Mouse (Mus musculus) frontal cortex, postnatal 10 days (tissue): ENCODE data around the gene S1pr2.

Experiments
- DNase-seq, 2 experiments: peaks; one replicate each; pipeline ENCODE4 v3.0.0; 2022; ENCODE audit warnings: low spot score in 2 of 2, mixed read lengths in 1 of 2

Gene S1pr2

DNA sequence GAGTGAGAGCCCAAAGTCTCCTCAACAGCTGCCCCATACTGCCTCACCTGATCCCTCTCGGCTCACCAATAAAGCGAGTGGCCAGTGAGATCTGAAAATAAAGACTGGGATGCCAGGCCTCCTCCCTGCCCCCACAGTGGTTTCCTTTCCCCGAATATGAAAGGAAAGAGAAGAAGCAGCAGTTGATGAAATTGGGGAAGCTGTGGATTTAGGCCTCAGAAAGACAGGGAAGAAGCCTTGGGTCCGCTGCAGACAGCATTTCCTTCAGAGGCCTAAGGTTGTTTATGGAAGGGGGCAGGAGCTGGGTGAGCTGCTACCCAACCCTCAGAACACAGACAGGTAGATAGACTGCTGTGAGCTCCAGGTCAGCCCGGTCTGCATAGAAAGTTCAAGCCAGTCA lies 9.8 kb downstream of the S1pr2 start:
- no peak for DNase-seq

DNA sequence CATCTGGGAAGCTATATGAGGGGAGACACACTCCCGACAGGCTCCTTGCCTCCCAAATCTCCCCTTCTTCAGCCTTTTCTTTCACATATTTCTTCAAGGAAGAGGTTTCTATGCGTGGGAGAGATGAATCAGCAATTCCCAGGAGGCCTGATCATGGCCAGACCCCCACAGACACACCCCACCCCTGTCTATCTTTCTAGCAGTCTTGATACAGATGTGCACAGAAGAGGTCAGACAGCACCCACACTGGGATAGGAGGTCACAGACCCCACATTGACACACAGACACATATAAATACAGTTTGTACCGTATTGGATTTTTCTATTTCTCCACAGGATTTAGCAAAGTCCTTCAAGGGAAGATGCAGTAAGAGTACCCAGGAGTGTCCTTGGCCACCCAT lies 10.6 kb downstream of the S1pr2 start:
- no peak for DNase-seq

DNA sequence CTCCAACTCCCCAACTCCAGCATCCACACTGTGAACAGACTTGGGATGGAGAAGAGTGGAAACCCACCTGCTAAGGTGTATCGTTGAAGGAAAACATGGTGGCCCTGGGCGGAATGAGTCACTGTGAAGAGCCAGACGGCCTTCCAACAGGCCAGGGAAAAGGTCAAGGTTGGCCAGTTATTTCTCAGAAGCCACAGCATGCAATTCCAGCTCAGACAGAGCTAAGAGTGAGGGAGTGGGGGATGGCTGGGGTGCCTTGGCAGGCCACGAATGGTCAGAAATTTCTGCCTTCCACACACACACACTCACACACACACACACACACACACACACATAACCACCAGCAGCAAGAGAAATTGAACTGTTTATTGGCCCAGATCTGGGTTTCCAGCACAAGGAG lies 11.0 kb downstream of the S1pr2 start:
- no peak for DNase-seq

DNA sequence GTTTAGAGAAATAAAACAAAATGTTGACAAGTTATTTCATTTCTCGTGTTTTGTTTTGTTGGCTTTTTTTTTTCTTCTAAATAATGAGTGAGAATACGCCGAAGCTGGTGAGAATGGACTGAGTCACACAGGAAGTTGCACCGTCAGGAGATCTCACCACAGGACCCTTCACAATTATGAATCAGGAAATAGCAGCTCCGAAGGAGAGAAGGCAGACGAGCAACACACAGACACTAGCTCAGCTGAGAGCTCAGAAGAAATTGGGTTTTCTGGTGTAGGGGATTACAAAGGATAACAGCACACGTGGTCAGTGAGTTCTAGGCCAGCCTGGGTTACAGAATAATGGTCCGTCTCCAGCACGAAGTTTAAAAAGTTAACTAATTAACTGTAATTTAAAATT lies 15.0 kb downstream of the S1pr2 start:
- DNase-seq = no peak

DNA sequence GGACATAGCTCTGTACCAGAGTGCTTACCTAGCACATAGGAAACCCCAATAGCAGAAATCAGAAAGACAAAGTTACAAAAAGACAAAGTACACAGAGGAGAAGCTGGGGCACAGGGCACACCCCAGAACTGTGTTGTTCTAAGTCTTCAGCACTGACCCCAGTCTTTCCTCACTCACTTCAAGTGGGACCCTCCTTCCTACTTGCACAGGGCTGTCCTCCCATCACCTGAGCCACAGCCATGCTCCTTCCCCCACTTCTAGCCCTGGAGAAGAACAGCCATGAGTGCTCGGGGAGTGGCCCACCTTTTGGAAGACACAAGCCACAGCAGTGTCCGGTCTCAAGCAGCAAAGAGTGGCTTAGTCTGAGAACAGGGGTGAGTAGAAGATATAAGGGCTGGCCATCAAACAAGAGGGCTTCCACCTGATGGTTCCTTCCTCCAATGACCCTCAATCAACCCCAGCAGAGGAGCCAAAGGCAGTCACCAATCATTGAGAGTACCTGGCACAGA lies 17.1 kb downstream of the S1pr2 start, which contains the start of gene Dnmt1:
Gene Dnmt1, minus strand, starts transcription at position 459 of the 509 bp plus-strand sequence.
- DNase-seq = no peak

DNA sequence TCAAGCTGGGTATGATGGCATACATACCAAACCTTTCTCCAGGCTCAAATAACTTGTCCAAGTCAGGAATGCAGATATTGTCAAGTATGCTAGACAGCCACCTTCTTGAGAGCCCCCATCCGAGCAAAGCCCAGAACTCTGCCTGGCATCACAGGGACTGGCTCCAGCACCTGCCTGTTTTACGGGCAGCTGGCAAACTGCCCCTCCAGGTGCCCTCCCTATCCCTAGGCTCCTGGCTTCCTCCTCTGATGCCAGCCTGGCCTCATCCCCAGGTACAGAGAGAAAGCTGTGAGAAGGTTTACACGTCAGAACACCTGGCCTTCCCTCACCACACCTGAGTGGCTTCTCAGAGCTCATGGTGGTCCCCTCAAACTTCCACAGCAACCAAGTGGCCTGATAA lies 19.6 kb downstream of the S1pr2 start:
- DNase-seq = no peak

DNA sequence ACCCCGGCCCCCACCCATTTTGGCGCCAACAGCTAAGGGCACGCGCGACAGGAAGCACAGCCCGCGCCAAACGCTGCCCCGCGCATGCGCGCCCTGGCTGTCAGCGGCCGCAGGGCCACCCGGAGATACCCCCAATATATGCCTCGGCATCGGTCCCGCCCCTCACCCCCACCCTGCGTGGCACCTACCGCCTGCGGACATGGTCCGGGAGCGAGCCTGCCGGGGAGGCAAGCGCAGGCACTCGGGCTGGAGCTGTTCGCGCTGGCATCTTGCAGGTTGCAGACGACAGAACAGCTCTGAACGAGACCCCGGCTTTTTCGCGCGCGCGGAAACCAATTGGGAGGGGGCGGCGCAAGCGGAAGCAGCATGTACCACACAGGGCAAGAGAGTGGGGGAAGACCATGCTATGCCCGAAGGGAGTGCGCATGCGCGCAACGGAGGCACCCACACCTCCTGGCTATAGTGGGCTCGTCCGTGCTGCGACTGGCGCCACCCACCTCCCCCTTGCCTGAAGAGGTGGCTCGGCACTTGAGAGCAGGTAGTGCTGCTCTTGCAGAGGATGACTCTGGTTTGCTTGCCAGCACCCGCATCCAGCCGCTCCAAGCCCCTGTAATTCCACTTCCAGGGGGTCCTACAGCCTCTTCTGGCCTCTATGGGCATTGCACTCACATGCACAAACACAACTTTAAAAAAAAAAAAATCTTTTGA lies 23.9 kb downstream of the S1pr2 start:
- peak; percentile 97 for DNase-seq

DNA sequence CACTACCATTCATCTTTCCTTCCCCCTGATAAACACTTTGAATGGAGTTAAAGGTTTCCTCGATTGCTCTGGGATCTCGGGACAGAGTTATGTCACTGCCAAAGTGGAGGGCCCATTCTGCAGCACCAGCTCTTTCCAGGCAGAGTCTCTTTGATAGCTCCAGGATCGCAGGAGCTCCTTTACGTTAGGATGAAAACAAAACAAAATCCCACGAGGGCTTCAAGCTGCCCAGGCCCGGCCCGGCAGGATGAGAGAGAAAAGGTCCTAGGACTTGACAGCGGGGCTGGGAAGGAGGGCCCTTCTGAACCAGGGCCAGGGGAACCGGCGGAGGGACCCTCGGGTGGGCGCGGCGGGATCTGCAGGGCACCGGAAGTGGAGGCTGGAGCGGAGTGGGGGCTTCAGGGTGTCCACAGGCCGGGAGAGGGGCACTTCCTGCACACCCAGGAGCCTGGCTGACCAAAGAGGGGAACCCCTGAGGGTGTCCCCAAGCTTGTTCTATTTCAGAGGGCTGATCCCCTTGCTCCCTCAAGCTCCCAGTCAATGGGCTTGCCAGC lies 24.5 kb downstream of the S1pr2 start:
- DNase-seq = no peak

DNA sequence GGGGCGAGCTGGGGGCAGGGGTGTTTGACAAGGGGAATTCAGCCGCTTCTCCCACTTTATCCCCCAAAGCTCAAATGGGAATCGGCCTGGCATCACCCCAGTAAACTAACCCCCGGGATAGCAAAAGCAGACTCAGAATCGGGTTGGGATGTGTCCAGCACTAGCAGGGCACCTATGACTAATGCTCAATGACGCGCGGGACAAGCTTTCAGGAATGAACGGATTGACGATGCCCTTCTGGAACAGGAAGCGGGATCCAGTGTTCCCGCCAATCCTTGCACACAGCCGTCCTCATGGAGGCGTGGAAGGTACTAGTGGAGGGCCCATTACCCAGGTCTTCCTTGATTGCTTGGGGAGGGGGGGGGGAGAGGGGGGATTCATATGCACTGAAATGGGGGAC lies 25.1 kb downstream of the S1pr2 start:
- DNase-seq = no peak

DNA sequence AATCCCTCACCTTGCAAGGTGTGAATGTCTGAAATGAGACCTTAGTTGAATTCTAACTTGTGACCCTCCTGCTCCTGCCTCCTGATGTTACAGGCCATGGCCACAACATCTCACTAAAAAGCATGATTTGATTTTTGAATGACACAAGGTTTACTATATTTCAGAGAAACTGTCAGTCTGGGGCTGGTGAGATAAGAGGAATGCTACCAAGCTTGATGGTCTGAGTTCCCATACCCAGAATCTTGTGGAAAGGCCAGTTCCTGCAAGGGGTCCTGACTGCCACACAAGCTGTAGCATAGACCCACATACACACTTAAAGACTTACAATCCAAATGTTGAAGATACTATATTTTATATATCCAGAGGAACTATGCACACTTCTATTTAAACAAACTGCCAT lies 26.2 kb downstream of the S1pr2 start:
- no peak for DNase-seq

DNA sequence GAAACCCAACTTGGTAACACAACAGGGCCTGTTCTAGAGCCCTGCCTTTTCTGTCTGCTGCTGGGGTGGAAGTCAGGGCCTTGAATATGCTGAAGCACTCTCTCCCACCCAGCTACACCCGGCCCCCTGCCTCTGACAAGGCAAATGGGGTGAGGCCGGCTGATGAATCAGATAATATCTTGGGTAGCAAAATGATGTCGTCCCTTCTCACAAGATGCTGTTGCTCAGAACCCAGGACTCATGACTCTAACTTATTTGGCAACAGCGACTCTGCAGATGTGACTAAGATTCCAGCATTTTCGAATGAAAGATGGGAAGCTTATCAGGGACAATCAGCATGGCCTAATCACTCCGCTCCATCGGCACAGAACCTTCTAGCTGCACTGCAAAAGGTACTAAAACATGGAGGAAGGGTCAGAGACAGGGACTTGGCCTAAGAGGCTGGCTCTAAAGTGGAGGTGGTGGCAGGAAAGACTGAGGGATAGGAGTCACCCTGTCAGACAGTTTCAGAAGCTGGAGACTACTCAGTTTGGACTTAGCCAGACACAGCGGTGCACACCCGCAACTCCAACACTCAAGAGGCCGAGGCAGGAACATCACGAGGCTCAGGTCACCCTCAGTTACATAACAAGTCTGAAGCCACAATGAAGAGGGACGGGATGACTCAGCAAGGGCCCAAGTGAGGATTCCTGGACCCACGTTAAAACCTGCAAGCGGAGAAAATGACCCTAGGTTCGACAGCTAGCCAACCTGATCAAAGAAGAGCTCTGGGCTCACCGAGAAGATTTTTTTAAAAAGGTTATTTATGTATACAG lies 30.3 kb downstream of the S1pr2 start:
- DNase-seq = no peak

DNA sequence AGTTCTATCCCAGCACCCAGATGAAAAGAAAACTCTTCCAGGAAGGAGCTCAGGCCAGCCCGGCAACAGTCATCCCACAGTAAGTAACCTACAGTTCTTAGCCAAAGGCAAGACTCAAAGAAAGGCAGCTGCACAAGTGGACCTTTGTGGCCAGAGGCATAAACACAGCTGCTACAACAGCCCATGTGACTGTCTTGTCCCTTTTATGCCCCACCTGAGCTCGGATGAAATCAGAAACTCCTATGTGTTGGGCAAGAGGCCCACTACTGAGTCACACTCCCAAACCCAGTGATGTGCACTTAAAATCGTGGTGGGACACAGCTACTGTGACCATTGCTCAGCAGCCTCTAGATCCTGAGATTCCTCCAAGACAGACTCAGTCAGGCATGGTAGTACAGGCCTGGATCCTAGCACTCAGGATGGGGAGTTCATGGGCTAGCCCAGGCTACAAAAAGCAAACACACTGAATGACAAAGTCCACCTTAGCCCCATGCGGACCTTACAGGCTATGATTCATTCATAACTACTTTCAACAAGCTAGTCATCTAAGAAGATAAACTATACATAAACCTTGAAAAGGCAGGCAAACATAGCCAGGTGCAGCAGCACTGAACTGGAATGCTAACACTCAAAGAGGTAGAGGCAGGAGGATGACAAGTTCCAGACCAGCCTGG lies 31.7 kb downstream of the S1pr2 start:
- no peak for DNase-seq

DNA sequence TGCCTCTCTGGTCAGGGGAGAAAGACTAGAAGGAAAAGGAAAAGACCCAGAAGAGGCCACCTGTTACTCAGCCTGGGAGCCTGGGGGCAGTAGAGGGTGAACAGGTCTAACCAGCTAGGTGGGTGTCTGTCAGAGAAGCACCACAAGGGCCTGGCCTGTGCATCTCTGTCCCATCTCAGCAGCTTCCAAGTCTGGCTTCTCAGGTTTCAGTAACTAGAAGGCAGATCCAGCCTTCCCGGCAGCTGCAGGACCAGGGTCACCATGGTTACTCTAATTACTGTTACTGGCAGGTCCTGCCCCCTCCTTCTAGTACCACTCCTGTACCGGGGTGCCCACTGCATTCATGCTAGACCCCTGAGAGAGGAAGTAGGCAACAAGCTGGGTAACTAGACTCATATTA lies 32.7 kb downstream of the S1pr2 start:
- DNase-seq = no peak

DNA sequence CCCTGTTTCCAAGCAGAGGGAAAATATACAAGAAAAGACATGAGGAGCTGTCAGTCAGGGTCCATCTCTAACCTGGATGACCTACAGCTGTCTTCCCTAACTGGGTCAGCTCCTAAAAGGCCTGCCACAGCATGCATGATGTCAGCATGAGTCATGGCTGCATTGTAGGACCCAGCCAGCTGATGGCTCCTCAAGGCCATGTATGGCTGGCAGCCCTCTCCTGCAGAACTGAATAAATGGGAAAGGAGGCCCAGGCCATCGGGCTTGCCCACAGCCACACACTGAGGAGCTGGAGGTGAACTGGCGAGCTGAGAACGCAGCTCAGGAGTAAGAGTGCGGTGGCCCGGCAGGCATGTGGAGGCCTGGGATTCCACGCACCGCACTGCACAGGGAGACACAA lies 33.2 kb downstream of the S1pr2 start:
- no peak for DNase-seq

DNA sequence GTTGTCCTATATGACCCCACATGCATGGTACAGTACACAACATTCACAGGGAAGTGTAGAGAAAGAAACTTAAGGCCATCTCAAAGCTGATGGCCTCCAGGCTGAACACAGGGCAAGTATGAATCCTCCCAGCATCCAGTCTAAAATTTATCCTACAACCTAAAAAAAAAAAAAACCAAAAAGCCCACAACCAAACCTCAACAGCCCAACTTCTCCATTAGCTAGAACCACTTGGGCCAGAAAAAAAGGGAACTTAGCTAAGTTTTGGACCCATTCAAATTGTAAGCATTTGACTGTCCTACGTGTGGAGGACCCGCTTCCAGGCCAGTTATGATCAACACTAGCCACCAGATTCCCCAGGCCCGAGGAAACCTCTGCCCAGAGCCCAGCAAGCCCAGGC lies 53.3 kb downstream of the S1pr2 start:
- no peak for DNase-seq

DNA sequence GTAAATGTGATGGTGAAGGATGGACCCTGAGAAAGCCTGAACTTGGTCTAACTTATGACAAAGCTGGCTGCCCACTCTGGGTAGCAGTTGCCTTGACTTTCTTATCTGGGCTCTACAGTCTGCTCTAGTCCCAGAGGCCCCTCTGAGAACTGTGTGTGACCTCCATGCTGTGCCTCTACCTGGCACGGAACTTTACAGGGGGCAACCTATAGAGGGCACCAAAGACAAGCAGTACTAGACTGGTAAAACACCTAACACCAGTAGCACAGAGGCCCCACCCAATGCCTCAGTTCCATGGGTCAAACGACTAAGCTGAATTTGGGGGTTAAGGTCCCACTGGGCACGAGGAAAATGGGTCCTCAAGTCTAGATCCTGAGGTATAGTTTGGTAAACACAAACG lies 60.4 kb downstream of the S1pr2 start:
- DNase-seq = no peak
